11 mouse cellular contexts compared by ENCODE assay signal in the genomic region with DNA sequence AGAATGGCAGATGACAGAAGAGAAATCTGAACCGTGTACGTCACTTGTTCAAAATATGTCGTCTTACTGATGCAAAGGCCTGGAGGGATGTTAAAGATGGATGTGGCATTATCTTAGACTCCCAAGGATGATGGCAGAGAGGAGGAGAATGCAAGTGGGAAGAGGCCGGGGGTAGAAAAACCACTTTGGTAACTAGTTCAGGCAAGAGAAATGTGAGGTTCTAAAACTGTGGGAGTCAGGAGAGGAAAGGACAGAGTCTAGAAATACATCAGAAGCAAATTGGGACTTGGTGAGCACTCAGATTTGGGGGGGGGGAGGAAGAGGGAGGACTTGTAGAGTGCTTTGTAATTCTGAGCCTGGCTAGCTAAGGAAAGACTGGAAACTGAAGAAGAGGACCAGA.
"Had no signal": no experiment of that assay in that cellular context is flagged by ENCODE, and none has a peak within 500 bp of the region (broad histone marks: within the 10 kb centered on the region; RNA-seq: fewer than 3 reads in every experiment).

No protein-coding gene starts in this region.

- H3K27me3 ChIP-seq: midbrain, embryonic 12.5 days; midbrain, embryonic 15.5 days; neural tube, embryonic 12.5 days had no signal

- H3K9me3 ChIP-seq: midbrain, embryonic 10.5 days; midbrain, embryonic 12.5 days; midbrain, embryonic 15.5 days; neural tube, embryonic 12.5 days had no signal

- ATAC-seq: midbrain, embryonic 15.5 days had no signal

- H3K27ac ChIP-seq: liver, embryonic 14.5 days; midbrain, embryonic 10.5 days; midbrain, embryonic 12.5 days; midbrain, embryonic 15.5 days; neural tube, embryonic 12.5 days had no signal

- H3K9ac ChIP-seq: liver, embryonic 14.5 days; lung, embryonic 14.5 days; midbrain, embryonic 12.5 days; midbrain, embryonic 15.5 days; neural tube, embryonic 12.5 days had no signal

- H3K36me3 ChIP-seq: midbrain, embryonic 10.5 days; midbrain, embryonic 12.5 days; midbrain, embryonic 15.5 days; neural tube, embryonic 12.5 days had no signal

- H3K4me2 ChIP-seq: lung, embryonic 14.5 days; midbrain, embryonic 12.5 days; midbrain, embryonic 15.5 days; neural tube, embryonic 12.5 days had no signal

- H3K4me3 ChIP-seq: midbrain, embryonic 10.5 days; midbrain, embryonic 12.5 days; midbrain, embryonic 15.5 days; neural tube, embryonic 12.5 days had no signal

- H3K4me1 ChIP-seq: midbrain, embryonic 12.5 days; midbrain, embryonic 15.5 days had no signal

- DNase-seq: lung, adult 18-20 months; right cerebral cortex, postnatal 14 days; thymus, adult 2 months; thymus, postnatal 25 days; thymus, postnatal 4 days had no signal
